Mouse (Mus musculus): ENCODE data around the gene Plppr1. TPM values are rescaled to one million over a fixed set of nuclear protein-coding genes. Genes with fewer than 3 reads are reported as not detected.

Plppr1 gene
- total and polyA plus RNA-seq, 2 experiments from 2014 or later = 53.3 to 59.8 TPM

DNA sequence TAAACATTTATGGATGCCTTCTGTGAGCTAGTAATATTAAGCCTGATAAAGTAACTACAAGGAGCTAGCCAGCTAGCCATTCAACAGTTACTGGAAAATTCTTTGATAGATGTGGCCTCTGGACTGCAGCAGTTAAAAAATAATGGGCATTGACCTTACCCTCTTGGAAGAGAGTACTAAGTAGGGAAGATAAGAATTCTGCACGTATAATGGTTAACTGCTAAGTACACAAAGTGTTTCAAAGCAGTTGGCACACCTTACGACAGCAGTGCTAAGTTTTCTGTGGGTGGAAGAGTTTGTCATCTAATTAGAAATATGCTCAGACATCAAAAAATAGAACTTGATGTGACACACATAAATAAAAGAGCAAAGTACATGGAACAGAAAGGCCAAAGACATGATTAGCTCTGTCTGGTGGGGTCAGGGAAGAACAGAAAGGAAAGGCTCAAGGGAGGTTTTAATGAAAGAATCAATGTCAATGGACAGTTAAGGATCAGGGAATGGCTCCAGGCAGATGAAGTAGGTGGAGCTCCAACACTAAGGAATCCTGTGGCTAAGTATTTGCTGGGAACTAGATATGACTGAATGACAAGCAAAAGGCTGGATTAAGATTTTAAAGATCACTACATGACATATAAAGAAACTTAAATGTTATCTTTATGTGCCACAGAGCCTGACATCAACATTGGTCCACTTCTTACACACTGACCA is 120.6 kb downstream of the Plppr1 start:
- Histone ChIP-seq H3K27me3 (ENCODE audit: insufficient read depth, low read length) (no peaks in the 10 kb centered on the region), H3K4me2 (ENCODE audit: low read depth) (no peak overlapping the region), H3K9me3 (ENCODE audit: low read length) (no peaks in the 10 kb centered on the region), H3K4me1 (ENCODE audit: insufficient read depth) (no peaks in the 10 kb centered on the region), H3K4me3 (ENCODE audit: low read depth, low read length) (no peak overlapping the region), H3K27ac (ENCODE audit: low read depth, low read length) (no peak overlapping the region), H3K9ac (no peak overlapping the region), H3K36me3 (ENCODE audit: insufficient read depth) (no peaks in the 10 kb centered on the region)
- WGBS = 65% methylated on average over 2 of the region's 2 CpGs
- no peak for TF ChIP-seq CTCF (IDR thresholded peaks at IDR 0.05; ENCODE audit: low read depth)
- DNase-seq = no peak
- no peak for ATAC-seq

GRCm38 (mm10) chr4:49189991-49190526 is 131.0 kb downstream of the Plppr1 start:
- no peaks in the 10 kb centered on the region for H3K27me3 ChIP-seq (ENCODE audit: insufficient read depth, low read length)
- no peak for TF ChIP-seq CTCF (IDR thresholded peaks at IDR 0.05; ENCODE audit: low read depth)
- no peaks in the 10 kb centered on the region for H3K4me1 ChIP-seq (ENCODE audit: insufficient read depth)
- no peak overlapping the region for H3K27ac ChIP-seq (ENCODE audit: low read depth, low read length)
- no peak for ATAC-seq
- WGBS = 58% methylated on average over 3 of the region's 3 CpGs
- no peak for DNase-seq
- no peaks in the 10 kb centered on the region for H3K9me3 ChIP-seq (ENCODE audit: low read length)
- no peak overlapping the region for H3K4me2 ChIP-seq (ENCODE audit: low read depth)
- no peak overlapping the region for H3K9ac ChIP-seq
- no peak overlapping the region for H3K4me3 ChIP-seq (ENCODE audit: low read depth, low read length)
- no peaks in the 10 kb centered on the region for H3K36me3 ChIP-seq (ENCODE audit: insufficient read depth)

DNA sequence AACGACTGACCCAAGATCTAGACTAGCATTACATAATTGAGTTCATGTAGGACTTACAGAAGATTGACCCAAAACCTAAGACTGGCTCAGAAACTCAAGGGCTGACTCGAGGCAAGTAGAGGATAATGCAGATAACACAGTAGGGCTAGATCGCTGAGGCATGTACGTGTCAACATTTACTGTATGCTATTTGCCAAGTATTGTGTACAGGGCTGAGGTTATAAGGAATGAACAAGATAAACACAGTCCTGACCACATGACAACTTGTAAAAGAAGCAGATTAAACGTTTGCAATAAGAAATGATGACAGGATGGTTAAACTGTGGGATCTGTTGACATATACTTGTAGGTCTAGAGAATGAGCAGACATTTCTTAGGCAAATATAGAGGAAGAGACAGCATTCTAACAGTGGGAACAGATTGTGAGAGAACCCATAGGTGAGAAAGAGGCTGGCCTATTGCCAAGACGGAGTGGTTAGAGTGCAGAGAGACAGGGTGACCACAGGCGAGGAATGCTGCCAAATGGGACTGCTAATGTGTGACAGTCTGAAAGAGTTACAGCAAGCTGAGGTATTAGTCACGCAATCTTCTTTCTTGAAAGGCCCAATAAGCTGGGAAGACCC is 138.2 kb downstream of the Plppr1 start:
- ATAC-seq (peak; percentile 23; the same call in 1 of the 2 replicates), DNase-seq (peak; percentile 4)
- H3K4me2 ChIP-seq (ENCODE audit: low read depth) = no peak overlapping the region
- 68% methylated on average over 8 of the region's 8 CpGs for WGBS
- no peak overlapping the region for H3K4me3 ChIP-seq (ENCODE audit: low read depth, low read length)
- no peak overlapping the region for H3K9ac ChIP-seq
- H3K4me1 ChIP-seq (ENCODE audit: insufficient read depth) = no peaks in the 10 kb centered on the region
- no peak for TF ChIP-seq CTCF (IDR thresholded peaks at IDR 0.05; ENCODE audit: low read depth)
- H3K36me3 ChIP-seq (ENCODE audit: insufficient read depth) = no peaks in the 10 kb centered on the region
- no peak overlapping the region for H3K27ac ChIP-seq (ENCODE audit: low read depth, low read length)
- H3K27me3 ChIP-seq (ENCODE audit: insufficient read depth, low read length) = no peaks in the 10 kb centered on the region
- no peaks in the 10 kb centered on the region for H3K9me3 ChIP-seq (ENCODE audit: low read length)

GRCm38 (mm10) chr4:49210457-49210856 is 151.4 kb downstream of the Plppr1 start:
- Histone ChIP-seq H3K4me1 (ENCODE audit: insufficient read depth) (peaks cover 6% of the 10 kb centered on the region), H3K27ac (ENCODE audit: low read depth, low read length) (no peak overlapping the region), H3K9me3 (ENCODE audit: low read length) (no peaks in the 10 kb centered on the region), H3K27me3 (ENCODE audit: insufficient read depth, low read length) (no peaks in the 10 kb centered on the region), H3K9ac (no peak overlapping the region), H3K4me2 (ENCODE audit: low read depth) (no peak overlapping the region), H3K36me3 (ENCODE audit: insufficient read depth) (no peaks in the 10 kb centered on the region), H3K4me3 (ENCODE audit: low read depth, low read length) (no peak overlapping the region)
- TF ChIP-seq CTCF (IDR thresholded peaks at IDR 0.05; ENCODE audit: low read depth) = no peak
- no peak for ATAC-seq
- WGBS = 94% methylated on average over 1 of the region's 1 CpGs
- no peak for DNase-seq

DNA sequence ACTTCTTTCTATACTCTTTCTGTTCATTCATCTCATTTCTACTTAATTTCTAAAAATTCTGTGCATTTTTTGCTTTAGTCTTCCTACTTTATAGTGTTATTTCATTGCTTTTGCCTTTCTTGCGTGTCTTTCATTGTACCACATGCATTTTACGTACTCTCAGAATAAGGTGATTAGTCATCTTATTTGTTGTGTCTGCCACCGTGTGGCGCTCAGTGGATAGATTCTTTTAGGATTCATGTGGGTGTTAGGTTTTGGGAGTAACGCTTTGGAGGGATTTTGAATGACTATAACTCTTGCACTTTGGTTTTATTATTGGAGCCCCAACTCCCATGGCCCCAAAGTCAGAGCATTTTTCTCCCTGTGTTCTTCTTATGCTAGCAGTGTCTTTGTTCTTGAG is 152.5 kb downstream of the Plppr1 start:
- H3K36me3 ChIP-seq (ENCODE audit: insufficient read depth) = no peaks in the 10 kb centered on the region
- peak; percentile 59 for TF ChIP-seq CTCF (IDR thresholded peaks at IDR 0.05; ENCODE audit: low read depth)
- H3K27me3 ChIP-seq (ENCODE audit: insufficient read depth, low read length) = no peaks in the 10 kb centered on the region
- H3K4me1 ChIP-seq (ENCODE audit: insufficient read depth) = peaks cover 6% of the 10 kb centered on the region
- no peak overlapping the region for H3K4me2 ChIP-seq (ENCODE audit: low read depth)
- no peaks in the 10 kb centered on the region for H3K9me3 ChIP-seq (ENCODE audit: low read length)
- no peak overlapping the region for H3K4me3 ChIP-seq (ENCODE audit: low read depth, low read length)
- WGBS = 54% methylated on average over 5 of the region's 5 CpGs
- DNase-seq (peak; percentile 39), ATAC-seq (no peak)
- no peak overlapping the region for H3K9ac ChIP-seq
- H3K27ac ChIP-seq (ENCODE audit: low read depth, low read length) = no peak overlapping the region

GRCm38 (mm10) chr4:49212616-49213544 is 153.8 kb downstream of the Plppr1 start:
- 54% methylated on average over 11 of the region's 11 CpGs for WGBS

More at GRCm38 (mm10) chr4:49212616-49213544, 153.8 kb downstream of the Plppr1 start:
- Histone ChIP-seq H3K4me1 (ENCODE audit: insufficient read depth) (peaks cover 6% of the 10 kb centered on the region), H3K9me3 (ENCODE audit: low read length) (no peaks in the 10 kb centered on the region), H3K27ac (ENCODE audit: low read depth, low read length) (peak overlapping the region; percentile 83), H3K4me2 (ENCODE audit: low read depth) (peak overlapping the region; percentile 13; the same call in 1 of the 2 replicates), H3K9ac (peak overlapping the region; percentile 35; the same call in 1 of the 2 replicates), H3K27me3 (ENCODE audit: insufficient read depth, low read length) (no peaks in the 10 kb centered on the region), H3K4me3 (ENCODE audit: low read depth, low read length) (no peak overlapping the region), H3K36me3 (ENCODE audit: insufficient read depth) (no peaks in the 10 kb centered on the region)
- ATAC-seq = peak; percentile 88
- peak; percentile 82 for DNase-seq
- TF ChIP-seq CTCF (IDR thresholded peaks at IDR 0.05; ENCODE audit: low read depth) = no peak

All from forebrain, postnatal 0 days (tissue).